Mouse (Mus musculus): ENCODE measurements around the gene Myo1b. TPM values are rescaled to one million over a fixed set of nuclear protein-coding genes. Genes with fewer than 3 reads are reported as not detected.

Myo1b gene
- polyA plus RNA-seq, 1 experiment from 2014 or later, result 114 TPM

DNA sequence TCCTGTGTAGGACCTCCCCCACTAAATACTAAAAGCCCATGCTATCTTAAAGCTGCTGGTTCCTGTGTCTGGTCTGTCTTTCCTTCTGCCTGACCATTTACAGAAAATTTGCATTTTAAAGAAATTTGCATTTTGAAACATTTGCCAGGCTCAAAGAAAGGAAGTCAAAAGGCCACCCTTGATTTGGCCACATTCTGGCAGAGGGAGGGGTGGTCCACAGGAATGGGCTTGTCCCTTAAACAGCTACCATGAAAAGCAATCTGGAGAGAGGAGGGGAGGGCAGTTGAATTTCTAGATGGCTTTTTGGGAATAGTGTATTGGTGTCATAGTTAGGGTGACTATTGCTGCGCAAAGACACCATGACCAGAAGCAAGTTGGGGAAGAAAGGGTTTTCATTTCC is 173.3 kb downstream of the Myo1b start:
- WGBS, result 100% methylated on average over 1 of the region's 1 CpGs

DNA sequence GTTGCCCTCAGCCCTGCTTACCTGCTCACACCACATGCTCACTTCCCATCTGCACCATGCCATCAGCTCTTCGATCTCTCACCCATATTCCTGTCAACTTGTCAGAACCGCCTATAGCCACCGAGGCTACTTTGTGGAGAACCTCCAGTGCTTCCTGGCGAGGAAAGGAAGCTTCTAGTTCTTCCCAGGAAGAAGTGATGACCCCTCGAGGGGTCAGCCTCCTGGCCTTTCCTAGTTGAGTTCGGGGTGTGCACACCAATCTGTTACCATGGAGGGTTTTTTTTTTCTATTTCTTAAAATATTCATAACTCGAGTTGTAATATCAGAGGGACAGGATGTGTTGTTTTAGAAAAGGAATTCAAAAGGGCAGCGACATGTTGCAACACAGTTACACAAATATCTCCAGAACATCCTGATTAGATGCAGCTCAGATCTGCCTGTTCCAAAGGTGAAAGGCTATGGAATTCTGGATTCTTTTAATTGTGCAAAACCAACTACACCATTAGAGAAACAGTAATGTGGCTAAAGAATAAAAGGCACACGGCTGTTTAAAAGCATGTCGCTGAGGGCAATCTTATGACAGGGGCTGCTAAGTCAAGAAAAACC is 175.1 kb downstream of the Myo1b start:
- no peak overlapping the region for H3K27ac ChIP-seq (replicated peaks; ENCODE audit: low read depth, low read length)
- DNase-seq (ENCODE audit: low spot score) (no peak), ATAC-seq (replicated peaks; ENCODE audit: insufficient number of reproducible peaks, low FRiP score, low TSS enrichment, low read depth) (no peak)
- H3K9me3 ChIP-seq (replicated peaks; ENCODE audit: control insufficient read depth, low read length), result no peaks in the 10 kb centered on the region
- 84% methylated on average over 10 of the region's 10 CpGs for WGBS
- H3K27me3 ChIP-seq (ENCODE audit: control insufficient read depth, insufficient read depth, low read length), result no peaks in the 10 kb centered on the region
- H3K4me3 ChIP-seq (ENCODE audit: low read depth, low read length), result no peak overlapping the region
- H3K9ac ChIP-seq (replicated peaks; ENCODE audit: low read length), result no peak overlapping the region
- no peaks in the 10 kb centered on the region for H3K36me3 ChIP-seq (replicated peaks; ENCODE audit: control insufficient read depth, insufficient read depth, low read depth, low read length)
- H3K4me2 ChIP-seq (ENCODE audit: low read depth, low read length), result no peak overlapping the region
- H3K4me1 ChIP-seq (ENCODE audit: control insufficient read depth, insufficient read depth, low read length), result no peaks in the 10 kb centered on the region

More for the DNA sequence above, 173.3 kb downstream of the Myo1b start:
- Histone ChIP-seq H3K9ac (replicated peaks; ENCODE audit: low read length) (no peak overlapping the region), H3K27me3 (ENCODE audit: control insufficient read depth, insufficient read depth, low read length) (no peaks in the 10 kb centered on the region), H3K9me3 (replicated peaks; ENCODE audit: control insufficient read depth, low read length) (no peaks in the 10 kb centered on the region), H3K4me3 (ENCODE audit: low read depth, low read length) (no peak overlapping the region), H3K36me3 (replicated peaks; ENCODE audit: control insufficient read depth, insufficient read depth, low read depth, low read length) (no peaks in the 10 kb centered on the region), H3K4me1 (ENCODE audit: control insufficient read depth, insufficient read depth, low read length) (no peaks in the 10 kb centered on the region), H3K27ac (replicated peaks; ENCODE audit: low read depth, low read length) (no peak overlapping the region), H3K4me2 (ENCODE audit: low read depth, low read length) (no peak overlapping the region)
- DNase-seq (ENCODE audit: low spot score) (no peak), ATAC-seq (replicated peaks; ENCODE audit: insufficient number of reproducible peaks, low FRiP score, low TSS enrichment, low read depth) (no peak)

DNA sequence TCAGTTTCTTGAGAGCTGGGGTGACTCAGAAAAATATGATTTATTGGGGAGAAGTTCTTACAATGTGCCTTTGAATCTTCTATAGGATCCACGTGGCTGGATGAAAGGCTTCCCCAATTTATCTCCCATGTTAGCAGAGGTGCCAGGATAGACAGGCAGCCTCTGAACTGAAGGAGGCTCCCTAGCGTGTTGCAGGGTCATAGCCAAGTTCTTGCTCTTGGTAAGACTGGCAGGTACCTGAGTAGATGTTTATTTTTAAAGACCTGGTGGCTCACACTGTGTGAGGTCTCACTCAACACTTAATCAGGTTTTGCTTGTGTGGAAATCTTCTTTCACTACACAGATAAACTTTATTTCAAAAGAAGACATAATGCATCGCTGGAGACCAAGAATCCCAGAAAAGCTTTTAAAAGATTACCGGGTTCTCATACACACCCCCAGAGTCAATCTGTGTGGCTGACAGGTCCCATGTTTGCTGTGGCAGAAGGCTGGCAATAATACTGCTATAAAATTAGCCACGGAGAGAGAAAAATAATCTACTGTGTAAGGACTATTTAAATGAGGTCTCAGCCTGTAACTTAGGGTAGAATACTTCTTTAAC is 176.5 kb downstream of the Myo1b start:
- Histone ChIP-seq H3K9ac (replicated peaks; ENCODE audit: low read length) (no peak overlapping the region), H3K4me3 (ENCODE audit: low read depth, low read length) (no peak overlapping the region), H3K27ac (replicated peaks; ENCODE audit: low read depth, low read length) (no peak overlapping the region), H3K36me3 (replicated peaks; ENCODE audit: control insufficient read depth, insufficient read depth, low read depth, low read length) (no peaks in the 10 kb centered on the region), H3K4me2 (ENCODE audit: low read depth, low read length) (no peak overlapping the region), H3K27me3 (ENCODE audit: control insufficient read depth, insufficient read depth, low read length) (no peaks in the 10 kb centered on the region), H3K4me1 (ENCODE audit: control insufficient read depth, insufficient read depth, low read length) (no peaks in the 10 kb centered on the region), H3K9me3 (replicated peaks; ENCODE audit: control insufficient read depth, low read length) (no peaks in the 10 kb centered on the region)
- 73% methylated on average over 5 of the region's 5 CpGs for WGBS
- DNase-seq (ENCODE audit: low spot score) (no peak), ATAC-seq (replicated peaks; ENCODE audit: insufficient number of reproducible peaks, low FRiP score, low TSS enrichment, low read depth) (no peak)

DNA sequence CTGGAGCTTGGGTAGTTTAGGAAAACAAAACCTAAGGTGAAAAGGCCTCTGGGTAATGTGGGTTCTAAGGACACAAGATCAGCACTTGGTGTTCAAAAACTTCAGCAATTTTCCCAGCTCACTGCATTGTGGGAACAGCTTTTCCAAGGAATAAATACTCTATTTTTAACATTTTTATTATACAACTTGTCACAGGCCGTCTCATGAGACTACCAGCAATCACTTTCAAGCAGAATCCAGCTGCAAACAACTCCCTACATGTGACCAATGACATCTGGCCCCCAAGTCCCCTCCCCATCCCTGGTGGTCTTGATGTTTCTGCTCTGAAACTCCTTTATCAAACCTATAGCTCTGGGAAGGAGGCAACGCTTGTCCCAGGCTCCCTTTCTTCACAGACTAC is 179.0 kb downstream of the Myo1b start:
- DNase-seq (ENCODE audit: low spot score), result no peak
- no peaks in the 10 kb centered on the region for H3K27me3 ChIP-seq (ENCODE audit: control insufficient read depth, insufficient read depth, low read length)
- H3K4me2 ChIP-seq (ENCODE audit: low read depth, low read length), result no peak overlapping the region
- no peaks in the 10 kb centered on the region for H3K36me3 ChIP-seq (replicated peaks; ENCODE audit: control insufficient read depth, insufficient read depth, low read depth, low read length)
- no peaks in the 10 kb centered on the region for H3K9me3 ChIP-seq (replicated peaks; ENCODE audit: control insufficient read depth, low read length)
- ATAC-seq (replicated peaks; ENCODE audit: insufficient number of reproducible peaks, low FRiP score, low TSS enrichment, low read depth), result no peak
- WGBS, result 81% methylated on average over 2 of the region's 2 CpGs
- no peaks in the 10 kb centered on the region for H3K4me1 ChIP-seq (ENCODE audit: control insufficient read depth, insufficient read depth, low read length)
- no peak overlapping the region for H3K9ac ChIP-seq (replicated peaks; ENCODE audit: low read length)
- H3K27ac ChIP-seq (replicated peaks; ENCODE audit: low read depth, low read length), result no peak overlapping the region
- no peak overlapping the region for H3K4me3 ChIP-seq (ENCODE audit: low read depth, low read length)

DNA sequence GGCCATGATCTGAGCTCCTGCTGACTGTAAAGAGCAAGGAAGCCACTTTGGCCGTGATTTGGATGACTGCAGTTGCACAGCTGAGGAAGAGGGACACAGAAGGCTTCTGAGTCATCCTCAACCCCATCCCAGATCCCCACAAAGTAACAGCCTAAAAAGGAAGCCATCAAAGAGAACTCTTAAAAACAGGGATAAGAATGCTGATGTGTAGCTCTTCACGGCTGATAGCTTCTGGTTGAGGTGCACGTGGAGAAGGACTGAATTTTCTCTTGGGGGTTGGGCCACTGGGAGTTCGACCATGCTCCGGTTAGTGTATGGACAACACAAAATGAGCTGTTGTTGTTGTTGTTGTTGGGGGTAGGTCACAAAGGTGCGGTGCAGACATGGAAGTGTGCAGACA is 181.2 kb downstream of the Myo1b start:
- Histone ChIP-seq H3K9me3 (replicated peaks; ENCODE audit: control insufficient read depth, low read length) (no peaks in the 10 kb centered on the region), H3K4me2 (ENCODE audit: low read depth, low read length) (no peak overlapping the region), H3K4me1 (ENCODE audit: control insufficient read depth, insufficient read depth, low read length) (no peaks in the 10 kb centered on the region), H3K4me3 (ENCODE audit: low read depth, low read length) (no peak overlapping the region), H3K27ac (replicated peaks; ENCODE audit: low read depth, low read length) (no peak overlapping the region), H3K27me3 (ENCODE audit: control insufficient read depth, insufficient read depth, low read length) (no peaks in the 10 kb centered on the region), H3K36me3 (replicated peaks; ENCODE audit: control insufficient read depth, insufficient read depth, low read depth, low read length) (no peaks in the 10 kb centered on the region), H3K9ac (replicated peaks; ENCODE audit: low read length) (no peak overlapping the region)
- ATAC-seq (replicated peaks; ENCODE audit: insufficient number of reproducible peaks, low FRiP score, low TSS enrichment, low read depth), result no peak
- 82% methylated on average over 6 of the region's 6 CpGs for WGBS
- no peak for DNase-seq (ENCODE audit: low spot score)

DNA sequence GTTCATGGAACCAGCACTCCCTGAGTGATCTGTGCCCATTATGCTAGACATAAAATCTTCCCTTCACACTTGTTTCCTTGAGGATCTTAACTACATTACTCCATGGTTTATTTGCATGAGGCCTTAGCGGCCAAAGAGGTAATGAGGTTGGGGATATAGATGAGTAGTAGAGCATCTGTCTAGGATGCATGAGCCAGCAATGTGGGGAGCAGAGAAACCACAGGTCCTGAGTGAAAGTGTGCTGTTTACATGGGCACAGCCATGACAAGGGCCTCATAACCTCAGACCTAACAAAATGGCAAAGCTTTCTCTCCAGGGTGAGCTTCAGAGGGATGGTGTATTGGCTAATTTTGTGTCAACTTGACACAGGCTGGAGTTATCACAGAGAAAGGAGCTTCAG is 186.5 kb downstream of the Myo1b start:
- Histone ChIP-seq H3K9me3 (replicated peaks; ENCODE audit: control insufficient read depth, low read length) (no peaks in the 10 kb centered on the region), H3K9ac (replicated peaks; ENCODE audit: low read length) (no peak overlapping the region), H3K27ac (replicated peaks; ENCODE audit: low read depth, low read length) (no peak overlapping the region), H3K4me2 (ENCODE audit: low read depth, low read length) (no peak overlapping the region), H3K4me3 (ENCODE audit: low read depth, low read length) (no peak overlapping the region), H3K4me1 (ENCODE audit: control insufficient read depth, insufficient read depth, low read length) (no peaks in the 10 kb centered on the region), H3K36me3 (replicated peaks; ENCODE audit: control insufficient read depth, insufficient read depth, low read depth, low read length) (no peaks in the 10 kb centered on the region), H3K27me3 (ENCODE audit: control insufficient read depth, insufficient read depth, low read length) (no peaks in the 10 kb centered on the region)
- DNase-seq (ENCODE audit: low spot score), result no peak
- WGBS, result 85% methylated on average over 1 of the region's 1 CpGs
- no peak for ATAC-seq (replicated peaks; ENCODE audit: insufficient number of reproducible peaks, low FRiP score, low TSS enrichment, low read depth)

DNA sequence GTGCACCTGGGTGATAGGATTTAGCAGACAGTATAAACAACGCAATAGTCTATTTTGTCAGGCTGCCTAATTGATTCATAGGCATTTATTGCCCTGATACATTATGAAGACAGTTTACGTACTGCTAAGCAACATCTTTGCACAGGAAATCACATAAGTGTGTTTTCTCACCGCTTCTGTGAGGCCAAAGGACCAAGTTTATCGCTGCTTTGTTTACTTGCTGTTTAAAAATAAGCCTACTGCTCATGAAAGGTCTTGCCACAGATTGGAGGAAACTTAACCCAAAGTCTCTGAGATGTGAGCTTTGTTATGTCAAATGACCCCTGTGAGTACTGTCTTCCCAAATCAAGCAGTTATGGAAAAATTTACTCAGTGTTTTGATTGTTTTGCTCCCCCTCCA is 187.1 kb downstream of the Myo1b start:
- Histone ChIP-seq H3K27ac (replicated peaks; ENCODE audit: low read depth, low read length) (no peak overlapping the region), H3K4me1 (ENCODE audit: control insufficient read depth, insufficient read depth, low read length) (no peaks in the 10 kb centered on the region), H3K36me3 (replicated peaks; ENCODE audit: control insufficient read depth, insufficient read depth, low read depth, low read length) (no peaks in the 10 kb centered on the region), H3K4me2 (ENCODE audit: low read depth, low read length) (no peak overlapping the region), H3K4me3 (ENCODE audit: low read depth, low read length) (no peak overlapping the region), H3K27me3 (ENCODE audit: control insufficient read depth, insufficient read depth, low read length) (no peaks in the 10 kb centered on the region), H3K9me3 (replicated peaks; ENCODE audit: control insufficient read depth, low read length) (no peaks in the 10 kb centered on the region), H3K9ac (replicated peaks; ENCODE audit: low read length) (no peak overlapping the region)
- 86% methylated on average over 4 of the region's 4 CpGs for WGBS
- DNase-seq (ENCODE audit: low spot score) (no peak), ATAC-seq (replicated peaks; ENCODE audit: insufficient number of reproducible peaks, low FRiP score, low TSS enrichment, low read depth) (no peak)

DNA sequence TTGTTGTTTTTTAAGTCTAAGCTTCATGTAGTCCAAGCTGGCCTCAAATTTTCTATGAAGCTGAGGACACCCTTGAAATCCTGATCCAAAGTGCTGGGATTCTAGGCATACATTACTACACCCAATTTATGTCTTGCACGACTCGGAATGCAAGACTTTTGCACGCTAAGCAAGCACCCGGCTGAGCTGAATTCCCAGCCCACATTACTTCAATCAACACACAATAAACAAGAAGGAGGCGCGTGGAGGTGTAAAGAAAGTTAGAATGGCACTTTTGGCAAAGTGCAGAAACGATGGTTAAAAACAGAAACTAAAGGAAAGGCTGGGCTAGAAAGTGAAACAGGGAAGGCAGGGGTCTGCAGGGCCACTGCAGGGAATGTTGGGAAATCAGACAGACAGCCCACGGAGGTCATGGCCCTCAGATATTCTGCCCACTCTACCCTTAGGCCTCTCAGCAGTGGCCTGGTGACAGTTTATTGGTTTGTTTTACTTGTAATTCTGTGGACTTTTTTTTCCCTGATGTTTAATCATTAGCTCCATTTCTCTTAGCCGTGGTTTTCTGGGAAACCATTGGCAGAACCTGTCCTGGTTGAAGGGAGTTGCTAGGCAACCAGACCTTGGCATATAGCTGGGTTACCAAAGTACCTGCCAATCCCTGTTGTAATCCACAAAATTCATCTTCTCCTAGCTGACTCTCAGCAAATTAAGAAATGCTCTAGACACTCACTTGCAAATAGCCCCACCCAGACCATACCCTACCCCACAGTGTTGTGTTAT is 195.8 kb downstream of the Myo1b start:
- Histone ChIP-seq H3K27me3 (ENCODE audit: control insufficient read depth, insufficient read depth, low read length) (no peaks in the 10 kb centered on the region), H3K9me3 (replicated peaks; ENCODE audit: control insufficient read depth, low read length) (no peaks in the 10 kb centered on the region), H3K36me3 (replicated peaks; ENCODE audit: control insufficient read depth, insufficient read depth, low read depth, low read length) (no peaks in the 10 kb centered on the region), H3K4me1 (ENCODE audit: control insufficient read depth, insufficient read depth, low read length) (no peaks in the 10 kb centered on the region), H3K4me2 (ENCODE audit: low read depth, low read length) (no peak overlapping the region), H3K4me3 (ENCODE audit: low read depth, low read length) (no peak overlapping the region), H3K27ac (replicated peaks; ENCODE audit: low read depth, low read length) (no peak overlapping the region), H3K9ac (replicated peaks; ENCODE audit: low read length) (no peak overlapping the region)
- DNase-seq (ENCODE audit: low spot score) (no peak), ATAC-seq (replicated peaks; ENCODE audit: insufficient number of reproducible peaks, low FRiP score, low TSS enrichment, low read depth) (no peak)
- WGBS, result 66% methylated on average over 9 of the region's 9 CpGs

Data from embryonic facial prominence, embryonic 11.5 days (tissue).